Mouse (Mus musculus): Measurements from ENCODE around the gene Synj2. TPM values are rescaled to one million over a fixed set of nuclear protein-coding genes. Genes with fewer than 3 reads are reported as not detected.
"Not testable (repeated sequence)": the region's sequence is repeated elsewhere in the genome, so short reads cannot be mapped to it uniquely, and the experiment has no call there.

Gene Synj2
- total RNA-seq, 2 experiments from 2014 or later = 59.7 to 59.9 TPM

DNA sequence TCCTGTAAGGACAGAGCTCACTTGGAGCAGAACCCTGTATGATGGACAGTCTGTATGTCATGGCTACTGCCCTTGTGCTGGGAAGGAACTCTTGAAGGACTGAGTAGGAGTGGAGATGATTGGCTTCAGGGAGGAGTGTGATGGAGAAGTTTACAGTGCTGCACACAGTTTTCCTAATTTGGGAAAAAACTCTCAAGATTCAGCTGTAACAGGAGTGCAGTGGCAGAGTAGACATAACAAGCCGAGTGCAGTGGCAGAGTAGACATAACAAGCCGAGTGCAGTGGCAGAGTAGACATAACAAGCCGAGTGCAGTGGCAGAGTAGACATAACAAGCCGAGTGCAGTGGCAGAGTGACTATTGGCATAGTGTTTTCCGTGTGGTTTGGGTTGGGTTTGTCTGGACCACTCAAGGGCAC lies 80.3 kb downstream of the Synj2 start:
- not testable (repeated sequence) for DNase-seq (ENCODE audit: extremely low spot score in 1 of 2, low spot score in 1 of 2)

DNA sequence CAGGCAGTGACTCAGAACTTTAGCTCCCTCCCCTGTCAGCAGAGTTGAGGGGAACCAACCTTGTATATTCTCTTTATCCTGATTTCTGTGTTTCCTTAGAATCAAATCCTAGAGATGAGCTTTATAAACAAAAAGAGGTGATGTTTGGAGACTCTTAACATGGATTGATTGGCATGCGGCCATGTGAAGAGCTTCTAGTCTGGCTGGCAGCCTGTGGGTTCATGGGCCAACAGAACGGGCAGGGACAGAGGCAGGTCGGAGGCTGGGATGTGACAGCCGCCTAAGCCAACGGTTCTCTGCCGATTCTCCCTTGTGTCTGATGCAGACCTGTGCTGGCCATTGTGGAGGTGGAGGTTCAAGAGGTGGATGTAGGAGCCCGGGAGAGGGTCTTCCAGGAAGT lies 84.8 kb downstream of the Synj2 start:
- no peak for DNase-seq (ENCODE audit: extremely low spot score in 1 of 2, low spot score in 1 of 2)

DNA sequence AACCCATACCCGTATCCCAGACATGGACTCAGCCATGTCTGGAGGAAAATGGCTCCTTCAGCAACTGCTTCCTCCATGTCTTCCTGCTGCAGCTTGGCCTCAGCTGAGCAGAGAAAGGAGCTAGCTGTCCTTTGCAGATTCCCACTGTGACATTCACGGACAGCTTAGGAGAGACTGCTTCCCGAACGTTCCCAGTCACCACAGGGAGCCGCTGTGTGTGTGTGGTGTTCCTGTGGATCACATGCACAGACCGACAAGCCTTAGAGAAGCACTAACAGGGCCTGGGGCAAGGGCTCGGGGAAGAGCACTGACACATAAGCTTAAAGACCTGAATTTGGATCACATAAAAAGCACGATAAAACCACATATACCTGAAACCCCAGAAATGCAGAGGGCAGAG lies 94.6 kb downstream of the Synj2 start:
- DNase-seq (ENCODE audit: extremely low spot score in 1 of 2, low spot score in 1 of 2) = no peak

DNA sequence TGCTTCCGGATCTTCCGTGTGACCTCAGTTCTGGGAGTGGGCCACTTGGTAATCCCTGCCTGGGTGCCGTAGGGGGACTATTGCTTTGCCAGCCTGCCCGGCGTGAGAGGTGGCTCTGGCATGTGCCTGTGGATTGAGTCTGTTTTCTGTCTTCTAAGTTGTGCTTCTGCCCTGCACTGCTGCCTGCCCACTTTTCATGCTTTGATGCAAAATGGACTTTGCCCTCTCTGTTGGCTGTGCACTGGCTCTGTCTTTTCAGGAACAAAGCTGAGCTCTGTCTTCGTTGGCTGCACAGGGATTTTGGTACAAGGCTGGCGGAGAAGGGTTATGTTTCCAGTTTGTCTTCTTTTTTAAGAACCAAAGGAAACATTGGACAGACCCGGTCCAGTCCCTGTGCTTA lies 95.4 kb downstream of the Synj2 start:
- DNase-seq (ENCODE audit: extremely low spot score in 1 of 2, low spot score in 1 of 2) = no peak

DNA sequence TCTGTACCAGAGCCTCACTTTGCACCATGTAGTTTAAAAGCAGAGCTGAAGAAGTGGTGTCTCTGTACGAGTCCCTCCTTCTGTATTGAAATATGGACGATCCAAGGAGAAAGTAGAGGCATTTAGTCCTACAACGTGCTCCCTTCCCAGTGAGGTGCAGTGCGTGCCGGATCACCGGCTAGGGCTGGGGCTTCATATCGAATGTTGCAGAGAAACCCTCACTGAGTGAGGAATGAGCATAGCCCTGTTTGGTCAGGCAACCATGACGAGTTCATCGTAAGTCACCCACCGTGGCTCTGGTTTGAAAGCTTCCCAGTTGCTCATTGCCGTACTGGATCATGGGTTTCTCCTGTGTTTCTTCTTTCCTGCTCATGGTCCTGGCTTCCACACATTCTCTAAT lies 95.8 kb downstream of the Synj2 start:
- DNase-seq (ENCODE audit: extremely low spot score in 1 of 2, low spot score in 1 of 2) = no peak

DNA sequence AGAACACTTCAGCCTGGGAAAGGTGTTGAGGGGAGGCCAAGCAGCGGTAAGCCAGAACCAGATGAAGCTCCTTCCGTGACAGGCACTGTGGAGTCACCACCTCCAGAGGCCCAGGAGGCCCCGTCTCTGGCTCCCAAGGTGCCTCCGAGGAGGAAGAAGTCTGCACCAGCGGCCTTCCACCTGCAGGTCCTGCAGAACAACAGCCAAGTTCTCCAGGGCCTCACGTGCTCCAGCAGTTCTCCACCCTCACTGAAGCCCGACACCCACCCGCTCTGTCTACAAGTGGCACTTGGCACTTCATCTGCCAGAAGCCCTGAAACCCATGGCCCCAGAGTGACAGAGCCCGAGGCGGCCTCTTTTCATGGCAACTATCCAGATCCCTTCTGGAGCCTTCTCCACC lies 96.4 kb downstream of the Synj2 start:
- DNase-seq (ENCODE audit: extremely low spot score in 1 of 2, low spot score in 1 of 2) = no peak

DNA sequence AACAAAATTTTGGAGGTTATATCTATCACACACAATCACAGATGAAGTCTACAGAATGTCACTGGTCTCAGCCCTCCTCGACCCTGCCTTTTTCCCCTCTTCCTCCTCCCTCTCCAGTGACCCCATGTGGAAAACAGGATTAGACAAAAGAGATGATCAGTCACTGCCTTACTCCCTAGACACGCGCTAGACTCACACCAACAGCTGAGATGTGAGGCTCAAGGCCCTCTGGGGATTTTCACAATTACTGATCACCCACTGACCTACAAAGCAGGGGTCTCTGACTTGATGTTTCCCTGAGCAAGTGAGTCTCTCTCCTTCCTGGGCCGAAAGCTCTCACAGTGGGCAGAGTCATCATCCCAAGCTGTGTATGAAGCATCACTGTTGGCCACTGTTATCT lies 111.7 kb downstream of the Synj2 start:
- DNase-seq (ENCODE audit: extremely low spot score in 1 of 2, low spot score in 1 of 2) = no peak

DNA sequence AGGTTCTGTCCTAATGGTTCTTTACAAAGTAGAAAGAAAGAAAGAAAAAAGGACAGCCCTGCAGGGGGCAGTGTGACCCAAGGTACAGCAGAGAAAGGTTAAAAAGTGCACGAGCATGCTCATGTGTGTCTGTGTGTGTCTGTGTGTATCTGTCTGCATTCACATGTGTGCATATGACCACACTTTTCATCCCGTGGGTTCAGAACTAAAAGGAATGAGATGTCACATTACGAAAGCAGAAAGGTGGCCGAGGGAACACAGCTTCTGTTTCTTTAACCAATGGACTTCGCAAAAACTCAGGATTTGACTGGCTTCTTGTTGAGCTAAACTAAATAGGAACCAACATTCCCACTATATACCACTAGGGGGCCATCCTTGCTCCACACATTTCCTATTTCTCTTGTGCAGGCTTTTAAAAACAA lies 113.9 kb downstream of the Synj2 start:
- peak in 1 of 2 experiments; percentile 27 for DNase-seq (ENCODE audit: extremely low spot score in 1 of 2, low spot score in 1 of 2)

DNA sequence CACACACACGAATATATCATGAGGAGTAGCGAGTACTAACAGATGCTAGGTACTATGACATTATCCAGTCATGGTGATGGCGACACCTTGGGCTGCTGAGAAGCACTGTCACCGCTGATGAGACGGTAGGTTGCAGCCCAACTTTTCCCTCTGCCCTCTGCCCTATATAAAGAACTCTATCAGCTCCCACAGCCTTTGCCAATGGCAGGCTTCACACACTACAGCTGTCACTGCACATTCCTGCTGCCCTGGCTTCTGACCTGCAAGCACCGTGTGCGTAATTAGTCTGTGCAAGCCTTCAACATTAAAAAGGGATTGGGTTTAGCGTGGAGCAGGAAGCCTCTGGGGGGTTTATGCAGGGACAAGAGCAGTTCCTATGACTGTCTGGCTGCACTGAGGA lies 121.7 kb downstream of the Synj2 start:
- DNase-seq (ENCODE audit: extremely low spot score in 1 of 2, low spot score in 1 of 2) = no peak

DNA sequence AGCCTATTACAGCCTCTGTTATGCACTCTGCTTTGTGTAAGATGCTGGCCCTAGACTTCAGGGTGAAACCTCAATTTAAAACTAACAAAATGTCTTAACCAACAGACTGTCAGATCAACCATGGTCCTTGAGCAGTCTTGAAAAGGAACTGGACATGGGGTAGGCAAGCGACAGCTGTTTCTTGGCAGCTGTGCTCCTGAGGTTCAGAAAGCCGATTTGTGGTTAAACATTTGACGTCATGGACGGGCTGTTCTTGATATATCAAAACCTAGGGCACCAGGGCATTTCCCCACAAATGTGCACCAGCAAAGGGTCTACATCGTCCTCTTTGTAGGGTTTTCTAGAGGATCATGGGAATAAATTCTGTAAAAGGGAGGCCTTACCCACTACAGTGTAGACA lies 122.5 kb downstream of the Synj2 start:
- DNase-seq (ENCODE audit: extremely low spot score in 1 of 2, low spot score in 1 of 2) = no peak

DNA sequence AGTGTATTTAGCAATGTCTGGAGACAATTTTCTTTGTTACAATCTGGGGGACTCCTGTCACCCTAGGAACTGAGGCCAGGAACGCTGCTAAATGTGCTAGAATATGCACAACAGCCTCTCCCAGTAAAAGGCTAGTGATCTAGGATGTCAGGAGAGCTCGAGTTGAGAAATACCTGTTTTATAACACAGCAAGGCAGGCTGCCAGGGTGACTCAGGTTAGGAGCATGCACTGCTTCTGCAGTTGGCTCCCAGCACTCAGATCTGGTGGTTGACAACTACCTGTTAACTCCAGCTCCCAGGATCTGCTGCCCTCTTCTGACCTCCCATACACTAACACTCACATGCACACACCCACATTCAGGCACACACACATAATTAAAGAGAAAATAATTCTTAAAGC lies 124.9 kb downstream of the Synj2 start:
- DNase-seq (ENCODE audit: extremely low spot score in 1 of 2, low spot score in 1 of 2) = no peak

DNA sequence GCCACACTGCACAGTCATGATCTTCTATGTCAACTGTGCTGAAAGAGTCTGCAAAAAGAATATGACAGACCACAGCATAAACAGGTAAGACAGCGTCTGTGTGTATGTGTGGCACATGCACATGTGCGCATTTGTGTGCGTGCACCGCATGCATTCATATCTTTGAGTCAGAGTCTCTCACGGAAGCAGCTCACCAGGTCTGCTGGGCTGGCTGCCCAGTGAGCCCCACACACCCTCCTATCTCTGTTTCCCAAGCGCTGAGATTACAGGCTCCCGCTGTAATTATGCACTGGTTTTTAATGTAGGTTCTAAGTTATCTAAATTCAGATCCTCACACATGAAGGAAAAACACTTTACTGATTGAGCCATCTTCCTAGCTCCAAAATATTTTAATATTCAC lies 126.5 kb downstream of the Synj2 start:
- no peak for DNase-seq (ENCODE audit: extremely low spot score in 1 of 2, low spot score in 1 of 2)

DNA sequence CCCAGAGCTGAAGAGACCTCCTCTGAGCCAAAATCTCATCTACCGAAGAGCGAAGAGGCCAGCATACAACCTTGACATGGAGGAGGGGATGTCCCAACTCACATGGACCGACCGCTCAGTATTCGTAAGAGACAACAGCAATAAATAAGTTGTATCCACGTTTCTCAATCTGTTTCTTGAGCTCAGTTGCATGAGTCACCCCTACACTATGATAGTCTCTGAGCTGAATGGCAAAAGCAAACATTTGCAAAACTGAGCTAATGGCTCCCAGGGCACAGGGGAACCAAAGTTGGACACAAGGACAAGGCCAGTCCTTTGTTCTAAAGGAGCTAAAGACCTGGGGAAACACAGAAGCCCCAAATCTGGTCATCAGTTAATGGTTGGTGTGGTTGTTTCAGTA lies 128.8 kb downstream of the Synj2 start:
- no peak for DNase-seq (ENCODE audit: extremely low spot score in 1 of 2, low spot score in 1 of 2)

DNA sequence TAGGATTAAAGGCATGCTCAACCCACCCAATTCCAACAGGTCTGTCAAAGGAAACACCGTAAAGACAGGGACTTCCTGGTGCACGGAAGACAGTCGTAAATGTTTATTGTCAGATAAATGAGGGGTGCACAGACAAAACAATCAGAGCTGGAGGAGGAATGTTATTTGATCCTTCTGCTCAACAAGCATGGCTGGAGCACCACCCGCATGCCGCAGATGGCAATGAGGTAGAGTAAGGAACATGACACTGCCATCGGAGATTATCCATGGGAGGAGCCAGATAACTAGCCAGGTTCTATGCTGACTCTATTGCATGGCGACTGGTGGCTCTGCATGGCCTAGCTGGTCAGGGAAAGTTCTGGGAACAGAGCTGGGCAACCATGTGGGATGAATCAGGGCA lies 132.3 kb downstream of the Synj2 start:
- DNase-seq (ENCODE audit: extremely low spot score in 1 of 2, low spot score in 1 of 2) = no peak

DNA sequence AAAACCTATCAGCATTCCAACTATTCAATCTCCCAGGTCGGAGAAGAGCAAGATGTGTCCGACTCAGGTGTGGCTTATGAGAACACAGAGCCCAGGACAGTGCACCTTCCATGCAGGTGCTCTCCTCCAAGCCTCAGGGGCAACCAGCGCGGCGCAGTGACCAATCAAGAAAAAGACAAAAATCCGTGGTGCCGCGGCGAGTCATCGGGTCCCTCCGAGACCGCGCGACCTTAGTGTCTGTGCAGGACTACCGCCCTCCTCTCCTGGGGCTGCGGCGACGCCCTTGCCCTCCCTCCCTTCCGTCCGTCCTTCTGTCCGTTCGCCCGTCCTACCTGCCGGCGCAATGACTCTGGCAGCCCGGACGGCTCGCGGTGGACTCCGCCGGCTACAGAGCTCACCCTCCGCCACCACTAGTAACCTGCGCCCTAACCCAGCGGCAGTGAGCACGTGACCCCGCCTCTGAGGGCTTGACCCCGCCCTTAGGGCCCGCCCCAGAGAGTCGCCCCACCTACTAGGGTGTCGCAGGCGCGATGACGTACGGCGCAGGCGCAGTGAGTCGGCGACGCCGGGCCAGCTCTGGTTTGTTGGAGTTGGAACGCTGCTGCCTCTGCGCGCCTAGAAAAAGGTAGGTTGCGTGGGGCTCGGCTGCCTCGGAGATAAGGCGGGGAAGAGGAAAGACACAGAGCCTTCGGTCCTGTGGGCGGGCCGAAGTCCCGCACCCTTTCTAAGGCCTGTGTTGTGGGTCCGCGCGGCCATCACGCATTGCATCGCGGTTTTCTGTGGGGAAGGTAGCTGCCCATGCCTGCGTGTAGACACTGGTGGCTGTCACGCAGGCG lies 138.4 kb downstream of the Synj2 start, which contains the start of the genes Serac1 and Gtf2h5:
TSS of gene Serac1 (minus strand) at position 455 of the 836 bp plus-strand sequence.
TSS of gene Gtf2h5 (plus strand) at position 500 of the 836 bp plus-strand sequence.
- peak; percentile 98 for DNase-seq (ENCODE audit: extremely low spot score in 1 of 2, low spot score in 1 of 2)

DNA sequence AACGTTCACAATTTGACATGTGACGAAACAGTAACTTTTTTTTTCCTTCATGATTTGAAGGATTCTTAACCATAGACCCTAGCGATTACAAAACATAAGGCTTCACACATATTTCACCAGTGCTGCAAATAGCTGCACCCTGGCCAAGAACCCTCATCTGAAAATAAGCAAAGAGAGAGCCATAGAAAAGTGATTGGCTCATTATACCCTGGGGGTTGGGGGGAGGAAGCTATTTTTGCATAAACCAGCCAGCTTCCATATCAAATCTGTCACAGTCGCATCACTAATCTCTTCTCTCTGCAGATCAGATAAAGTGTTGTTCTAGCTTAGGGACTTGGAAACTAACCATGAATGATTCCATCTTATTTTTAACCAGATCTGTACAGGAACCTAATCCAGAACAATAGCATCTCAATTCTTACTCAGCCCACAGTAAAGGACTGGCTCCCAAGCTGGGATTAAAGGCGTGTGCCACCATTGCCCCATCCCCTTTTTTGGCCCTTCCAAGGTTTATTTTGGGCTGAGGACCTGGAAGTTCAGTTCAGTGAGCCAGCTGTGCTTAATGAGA lies 142.3 kb downstream of the Synj2 start:
- no peak for DNase-seq (ENCODE audit: extremely low spot score in 1 of 2, low spot score in 1 of 2)

DNA sequence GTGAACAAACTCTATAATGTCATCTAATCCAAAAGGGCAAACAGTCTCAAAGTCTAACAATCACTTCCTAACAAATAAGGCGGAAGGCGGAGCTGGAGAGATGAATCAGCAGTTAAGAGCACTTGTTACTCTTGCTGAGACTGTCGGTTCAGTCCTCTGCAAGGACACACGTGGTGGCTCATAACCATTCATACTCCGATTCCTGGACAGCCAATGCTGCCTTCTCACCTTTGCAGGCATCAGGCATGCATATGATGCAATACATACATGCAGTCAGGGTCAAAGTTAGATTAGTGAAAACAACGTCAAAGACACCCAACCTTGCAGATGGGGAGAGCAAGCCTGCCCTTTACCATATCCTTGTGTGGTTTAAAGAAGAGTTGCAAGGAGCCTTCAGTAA lies 150.5 kb downstream of the Synj2 start:
- no peak for DNase-seq (ENCODE audit: extremely low spot score in 1 of 2, low spot score in 1 of 2)

Other genes starting within 250 kb of the Synj2 start
- gene Snx9, start 100.0 kb upstream of the Synj2 start, total RNA-seq (2021) = 10 to 100 TPM; 11.9 to 12.4 TPM
- gene Serac1, start 138.5 kb downstream of the Synj2 start, total RNA-seq (2021) = 10 to 100 TPM; 14.7 to 18.2 TPM
- 100 to 1,000 TPM; 136 to 144 TPM for gene Gtf2h5, start 138.5 kb downstream of the Synj2 start, total RNA-seq (2021)
- gene Tulp4, start 165.2 kb downstream of the Synj2 start, total RNA-seq (2021) = 100 to 1,000 TPM; 282 to 283 TPM

Measured in layer of hippocampus, postnatal 25 days (tissue).